Mouse (Mus musculus) heart, embryonic 10.5 days (tissue): ENCODE results near the gene Scd2. TPM values are rescaled to one million over a fixed set of nuclear protein-coding genes. Genes with fewer than 3 reads are reported as not detected.
A peak's percentile ranks its signal among the peaks of the same experiment; 100 is the strongest.
"Not testable (repeated sequence)": the region's sequence is repeated elsewhere in the genome, so short reads cannot be mapped to it uniquely, and the experiment has no call there.

ENCODE experiments used
- DNase-seq: peaks from one replicate; pipeline ENCODE4 v3.0.0-alpha.2; 2017; ENCODE audit warnings: low spot score
- H3K27ac ChIP-seq: fragments of 300-500 bp; sonication (generic); 2 replicates; pipeline ENCODE4 v1.5.1; 2016; ENCODE audit warnings: mild to moderate bottlenecking
- H3K27me3 ChIP-seq: fragments of 300-500 bp; sonication (generic); 2 replicates; pipeline ENCODE4 v1.6.1; 2016; ENCODE audit warnings: mild to moderate bottlenecking; ENCODE audit not compliant: poor library complexity, insufficient read depth, severe bottlenecking
- H3K36me3 ChIP-seq: fragments of 300-500 bp; sonication (generic); 2 replicates; pipeline ENCODE4 v1.6.1; 2016; ENCODE audit warnings: mild to moderate bottlenecking, moderate library complexity
- H3K4me1 ChIP-seq: fragments of 300-500 bp; sonication (generic); 2 replicates; pipeline ENCODE4 v1.6.1; 2016; ENCODE audit warnings: mild to moderate bottlenecking
- H3K4me3 ChIP-seq: fragments of 300-500 bp; sonication (generic); 2 replicates; pipeline ENCODE4 v1.5.1; 2016; ENCODE audit warnings: mild to moderate bottlenecking, moderate library complexity
- H3K9me3 ChIP-seq: fragments of 300-500 bp; sonication (generic); 2 replicates; pipeline ENCODE4 v1.6.1; 2016; ENCODE audit warnings: mild to moderate bottlenecking, moderate library complexity
- WGBS: fragments of 180-500 bp; shearing (Covaris S2); methylation state at CpG from one replicate; pipeline ENCODE4 v1.1.7; 2016; 5-methylcytosine and 5-hydroxymethylcytosine counted together
- polyA plus RNA-seq: library from polyadenylated mRNA; unstranded; fragments of >200 nt; fragmentation: Nextera tagmentation; extraction: Ambion mirVana; gene quantifications from 2 replicates; pipeline ENCODE4 v1.2.1, GENCODE M21; 2016

The Scd2 gene
- polyA plus RNA-seq, 1 experiment from 2014 or later = 207 TPM

- Histone ChIP-seq H3K27ac (no peak overlapping the region), H3K9me3 (no peaks in the 10 kb centered on the region), H3K27me3 (0 out of 2 replicates have a peak, but pooled peaks cover 4% of the 10 kb centered on the region), H3K36me3 (peaks cover 97% of the 10 kb centered on the region), H3K4me3 (no peak overlapping the region), H3K4me1 (peaks cover 31% of the 10 kb centered on the region)
- 89% methylated on average over 11 of the region's 11 CpGs for WGBS
- peak; percentile 50 for DNase-seq
Measured at GRCm38 (mm10) chr19:44302901-44303300, 9.4 kb downstream of the Scd2 start.

GRCm38 (mm10) chr19:44303502-44303901 lies 10.0 kb downstream of the Scd2 start:
- no peaks in the 10 kb centered on the region for H3K9me3 ChIP-seq
- peaks cover 95% of the 10 kb centered on the region for H3K36me3 ChIP-seq
- H3K27ac ChIP-seq = no peak overlapping the region
- WGBS = 89% methylated on average over 8 of the region's 8 CpGs
- no peak overlapping the region for H3K4me3 ChIP-seq
- peaks cover 25% of the 10 kb centered on the region for H3K4me1 ChIP-seq
- peak; percentile 17 for DNase-seq
- 0 out of 2 replicates have a peak, but pooled peaks cover 4% of the 10 kb centered on the region for H3K27me3 ChIP-seq

- Histone ChIP-seq H3K9me3 (no peaks in the 10 kb centered on the region), H3K4me3 (no peak overlapping the region), H3K4me1 (peaks cover 16% of the 10 kb centered on the region), H3K27me3 (no peaks in the 10 kb centered on the region), H3K27ac (no peak overlapping the region), H3K36me3 (peaks cover 88% of the 10 kb centered on the region)
- WGBS = 89% methylated on average over 10 of the region's 10 CpGs
- DNase-seq = peak; percentile 58
Measured at GRCm38 (mm10) chr19:44304419-44304818, 10.9 kb downstream of the Scd2 start.

GRCm38 (mm10) chr19:44304851-44305510 lies 11.5 kb downstream of the Scd2 start:
- Histone ChIP-seq H3K27ac (no peak overlapping the region), H3K9me3 (no peaks in the 10 kb centered on the region)

GRCm38 (mm10) chr19:44305701-44306100 lies 12.2 kb downstream of the Scd2 start:
- Histone ChIP-seq H3K4me1 (peaks cover 3% of the 10 kb centered on the region; the same call in 1 of the 2 replicates), H3K27me3 (no peaks in the 10 kb centered on the region), H3K9me3 (no peaks in the 10 kb centered on the region), H3K27ac (no peak overlapping the region), H3K36me3 (peaks cover 75% of the 10 kb centered on the region), H3K4me3 (no peak overlapping the region)
- peak; percentile 53 for DNase-seq
- 91% methylated on average over 15 of the region's 15 CpGs for WGBS

More at GRCm38 (mm10) chr19:44304851-44305510, 11.5 kb downstream of the Scd2 start:
- DNase-seq = peak; percentile 58
- 90% methylated on average over 16 of the region's 16 CpGs for WGBS
- no peaks in the 10 kb centered on the region for H3K27me3 ChIP-seq
- peaks cover 10% of the 10 kb centered on the region for H3K4me1 ChIP-seq
- no peak overlapping the region for H3K4me3 ChIP-seq
- H3K36me3 ChIP-seq = peaks cover 82% of the 10 kb centered on the region

- Histone ChIP-seq H3K9me3 (no peaks in the 10 kb centered on the region), H3K27me3 (no peaks in the 10 kb centered on the region), H3K27ac (no peak overlapping the region), H3K4me1 (peaks cover 4% of the 10 kb centered on the region), H3K4me3 (no peak overlapping the region), H3K36me3 (peaks cover 70% of the 10 kb centered on the region)
- DNase-seq = peak; percentile 35
- 70% methylated on average over 7 of the region's 7 CpGs for WGBS
Measured at GRCm38 (mm10) chr19:44306171-44306570, 12.7 kb downstream of the Scd2 start.

GRCm38 (mm10) chr19:44307101-44307914 lies 13.8 kb downstream of the Scd2 start:
- peaks cover 60% of the 10 kb centered on the region for H3K36me3 ChIP-seq
- WGBS = 87% methylated on average over 9 of the region's 9 CpGs
- peaks cover 13% of the 10 kb centered on the region for H3K4me1 ChIP-seq
- H3K27me3 ChIP-seq = no peaks in the 10 kb centered on the region
- DNase-seq = peak; percentile 73
- no peak overlapping the region for H3K27ac ChIP-seq
- no peak overlapping the region for H3K4me3 ChIP-seq
- no peaks in the 10 kb centered on the region for H3K9me3 ChIP-seq

GRCm38 (mm10) chr19:44307915-44308470 lies 14.5 kb downstream of the Scd2 start:
- WGBS = 78% methylated on average over 6 of the region's 6 CpGs
- no peaks in the 10 kb centered on the region for H3K9me3 ChIP-seq
- H3K36me3 ChIP-seq = peaks cover 54% of the 10 kb centered on the region
- no peak overlapping the region for H3K27ac ChIP-seq
- peak; percentile 51 for DNase-seq
- H3K4me1 ChIP-seq = peaks cover 13% of the 10 kb centered on the region
- no peak overlapping the region for H3K4me3 ChIP-seq
- no peaks in the 10 kb centered on the region for H3K27me3 ChIP-seq

- Histone ChIP-seq H3K27me3 (no peaks in the 10 kb centered on the region), H3K9me3 (no peaks in the 10 kb centered on the region), H3K4me3 (no peak overlapping the region), H3K36me3 (peaks cover 46% of the 10 kb centered on the region), H3K27ac (no peak overlapping the region), H3K4me1 (peaks cover 13% of the 10 kb centered on the region)
- DNase-seq = peak; percentile 24
- WGBS = 91% methylated on average over 8 of the region's 8 CpGs
Measured at GRCm38 (mm10) chr19:44308611-44309246, 15.3 kb downstream of the Scd2 start.

- Histone ChIP-seq H3K4me1 (peaks cover 13% of the 10 kb centered on the region), H3K4me3 (no peak overlapping the region), H3K9me3 (no peaks in the 10 kb centered on the region), H3K36me3 (peaks cover 38% of the 10 kb centered on the region), H3K27ac (no peak overlapping the region), H3K27me3 (no peaks in the 10 kb centered on the region)
- 81% methylated on average over 12 of the region's 12 CpGs for WGBS
- peak; percentile 56 for DNase-seq
Measured at GRCm38 (mm10) chr19:44309351-44310154, 16.1 kb downstream of the Scd2 start.

- Histone ChIP-seq H3K36me3 (peaks cover 32% of the 10 kb centered on the region), H3K4me1 (peaks cover 13% of the 10 kb centered on the region)
- H3K9me3 ChIP-seq, H3K27ac ChIP-seq, H3K27me3 ChIP-seq, H3K4me3 ChIP-seq: not testable (repeated sequence)
- peak; percentile 66 for DNase-seq
- 86% methylated on average over 1 of the region's 1 CpGs for WGBS
Measured at GRCm38 (mm10) chr19:44310155-44310575, 16.7 kb downstream of the Scd2 start.

- Histone ChIP-seq H3K27me3 (no peaks in the 10 kb centered on the region), H3K27ac (no peak overlapping the region), H3K9me3 (no peaks in the 10 kb centered on the region), H3K4me1 (peaks cover 13% of the 10 kb centered on the region), H3K4me3 (no peak overlapping the region), H3K36me3 (peaks cover 25% of the 10 kb centered on the region)
- WGBS = 64% methylated on average over 5 of the region's 5 CpGs
- DNase-seq = peak; percentile 30
Measured at GRCm38 (mm10) chr19:44310814-44311213, 17.3 kb downstream of the Scd2 start.
